ENCODE assay signal across 9 mouse cellular contexts in the genomic region with DNA sequence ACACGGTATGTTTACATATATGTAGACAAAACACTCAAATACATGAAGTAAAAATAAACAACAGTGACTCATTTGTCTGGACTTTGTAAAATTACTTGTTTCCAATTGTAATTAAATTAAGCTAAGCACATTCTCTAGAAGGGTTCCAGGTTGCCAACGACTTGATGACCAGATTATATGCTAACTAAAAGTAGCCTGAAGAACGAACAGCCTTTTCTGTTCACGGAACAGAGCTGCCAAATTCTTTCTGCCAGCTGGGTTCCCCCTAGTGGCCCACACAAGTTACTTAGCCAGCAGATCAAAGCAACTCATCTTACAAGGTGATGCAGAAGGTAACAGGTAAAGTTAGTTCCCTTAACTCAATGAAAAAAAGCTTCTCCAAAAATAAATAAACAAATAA. TPM values are rescaled to one million over a fixed set of nuclear protein-coding genes. Genes with fewer than 3 reads are reported as not detected.
DNase-seq lines count a peak whose midpoint lies in the region; ATAC-seq and TF ChIP-seq lines count a peak whose summit lies in the region.
"Had no signal": no experiment of that assay in that cellular context is flagged by ENCODE, and none has a peak within 500 bp of the region (broad histone marks: within the 10 kb centered on the region; RNA-seq: fewer than 3 reads in every experiment).

No protein-coding gene starts in this region.

- no peak for ATAC-seq in kidney, embryonic 15.5 days (replicated peaks; ENCODE audit: low FRiP score)
- no peak for ATAC-seq in Patski
- no peak for ATAC-seq in intestine, postnatal 0 days
- no peak for ATAC-seq in forebrain, embryonic 13.5 days

- H3K9ac ChIP-seq in kidney, embryonic 15.5 days = no peak overlapping the region
- no peak overlapping the region for H3K9ac ChIP-seq in intestine, postnatal 0 days (ENCODE audit: low read depth, low read length)
- H3K9ac ChIP-seq in forebrain, embryonic 13.5 days = no peak overlapping the region
- H3K9ac ChIP-seq: stomach, embryonic 15.5 days had no signal

- H3K27ac ChIP-seq in kidney, embryonic 15.5 days = no peak overlapping the region
- H3K27ac ChIP-seq in intestine, postnatal 0 days (ENCODE audit: low read depth, low read length) = no peak overlapping the region
- no peak overlapping the region for H3K27ac ChIP-seq in forebrain, embryonic 13.5 days
- H3K27ac ChIP-seq: stomach, embryonic 15.5 days had no signal

- in situ Hi-C loops in Patski (cut with MboI; ENCODE audit: low pct_unique_long_range_greater_than_20kb) = loop anchor here (5.0 to 10.0 kb wide), 3 partner anchors 82 to 481 kb away; no protein-coding TSS in a partner anchor

- CTCF ChIA-PET in Patski (lab: Charles Lee) = interaction anchor here (1.2 to 2.1 kb wide), 6 partner anchors 10 to 92 kb away, joined by 3 to 9 read pairs (median 6); no protein-coding TSS in a partner anchor

- POLR2A ChIA-PET in Patski (lab: Charles Lee) = interaction anchor here (1.5 kb wide), 1 partner anchor 17 kb away, joined by 4 read pairs; no protein-coding TSS in a partner anchor

- WGBS in kidney, embryonic 15.5 days = 26% methylated on average over 4 of the region's 4 CpGs
- WGBS in intestine, postnatal 0 days = 15% methylated on average over 4 of the region's 4 CpGs
- 33% methylated on average over 4 of the region's 4 CpGs for WGBS in forebrain, embryonic 13.5 days

- no peaks in the 10 kb centered on the region for H3K4me1 ChIP-seq in kidney, embryonic 15.5 days
- H3K4me1 ChIP-seq in intestine, postnatal 0 days (replicated peaks; ENCODE audit: control insufficient read depth, insufficient read depth, low read length) = no peaks in the 10 kb centered on the region
- no peaks in the 10 kb centered on the region for H3K4me1 ChIP-seq in forebrain, embryonic 13.5 days
- H3K4me1 ChIP-seq: stomach, embryonic 15.5 days had no signal

- peak; percentile 65 for TF ChIP-seq CTCF in Patski (IDR thresholded peaks at IDR 0.05)
- peak; percentile 77 for TF ChIP-seq CTCF in intestine, postnatal 0 days (IDR thresholded peaks at IDR 0.05; ENCODE audit: low read depth)

- H3K4me2 ChIP-seq in kidney, embryonic 15.5 days = no peak overlapping the region
- H3K4me2 ChIP-seq in intestine, postnatal 0 days (replicated peaks; ENCODE audit: low read depth) = no peak overlapping the region
- H3K4me2 ChIP-seq in forebrain, embryonic 13.5 days = no peak overlapping the region
- H3K4me2 ChIP-seq: stomach, embryonic 15.5 days had no signal

- no peaks in the 10 kb centered on the region for H3K27me3 ChIP-seq in kidney, embryonic 15.5 days
- no peaks in the 10 kb centered on the region for H3K27me3 ChIP-seq in Patski
- H3K27me3 ChIP-seq in intestine, postnatal 0 days (replicated peaks; ENCODE audit: control insufficient read depth, insufficient read depth, low read length) = no peaks in the 10 kb centered on the region
- no peaks in the 10 kb centered on the region for H3K27me3 ChIP-seq in forebrain, embryonic 13.5 days
- H3K27me3 ChIP-seq: stomach, embryonic 15.5 days had no signal

- no peaks in the 10 kb centered on the region for H3K9me3 ChIP-seq in kidney, embryonic 15.5 days (replicated peaks)
- H3K9me3 ChIP-seq in intestine, postnatal 0 days (ENCODE audit: control insufficient read depth) = no peaks in the 10 kb centered on the region
- H3K9me3 ChIP-seq in forebrain, embryonic 13.5 days (replicated peaks) = no peaks in the 10 kb centered on the region
- H3K9me3 ChIP-seq: stomach, embryonic 15.5 days had no signal

- peak; percentile 36 for DNase-seq in adrenal gland, postnatal 10 days
- no peak for DNase-seq in adrenal gland, adult 2 months
- peak; percentile 49 for DNase-seq in kidney, postnatal 10 days
- no peak for DNase-seq in Patski (ENCODE audit: low read depth, low spot score)
- DNase-seq in right cerebral cortex, postnatal 14 days = peak; percentile 14

- H3K4me3 ChIP-seq in kidney, embryonic 15.5 days (replicated peaks) = no peak overlapping the region
- H3K4me3 ChIP-seq in intestine, postnatal 0 days (ENCODE audit: low read depth, low read length) = no peak overlapping the region
- H3K4me3 ChIP-seq in forebrain, embryonic 13.5 days = no peak overlapping the region
- H3K4me3 ChIP-seq: stomach, embryonic 15.5 days had no signal

- no peaks in the 10 kb centered on the region for H3K36me3 ChIP-seq in kidney, embryonic 15.5 days
- no peaks in the 10 kb centered on the region for H3K36me3 ChIP-seq in intestine, postnatal 0 days (ENCODE audit: control insufficient read depth, insufficient read depth)
- H3K36me3 ChIP-seq in forebrain, embryonic 13.5 days (ENCODE audit: poor library complexity, severe bottlenecking) = no peaks in the 10 kb centered on the region
- H3K36me3 ChIP-seq: stomach, embryonic 15.5 days had no signal

RNA-seq across cellular contexts. Expression of gene Fcamr, which starts 16.6 kb away (rescaled TPM):
- under 1 TPM; 0.15 to 0.24 TPM for total RNA-seq in adrenal gland, postnatal 10 days (2021)
- total RNA-seq in adrenal gland, adult 2 months (2021) = under 1 TPM in 1 of 2 experiments, not detected in 1; 0.17 TPM
- not detected in 2 replicates for polyA plus RNA-seq in adrenal gland, adult 2 months (2012; rRNA removed)
- not detected in 2 replicates for polyA plus RNA-seq in kidney, embryonic 15.5 days (2015; fragmentation: Nextera tagmentation; extraction: Ambion mirVana)
- 0.31 TPM for polyA plus RNA-seq in Patski (2021)
- 0.17 TPM in 1 of 2 replicates, not detected in the other for polyA plus RNA-seq in intestine, postnatal 0 days (2015; fragmentation: Nextera tagmentation; extraction: Ambion mirVana)
- polyA plus RNA-seq in forebrain, embryonic 13.5 days (2015; fragmentation: Nextera tagmentation; extraction: Ambion mirVana) = not detected in 2 replicates

RNA-seq across cellular contexts. Expression of gene Pigr, which starts 42.4 kb away (rescaled TPM):
- 1 to 10 TPM; 1.1 to 1.3 TPM for total RNA-seq in adrenal gland, postnatal 10 days (2021)
- 1 to 10 TPM in 1 of 2 experiments, under 1 TPM in 1; 0.14 to 3.2 TPM for total RNA-seq in adrenal gland, adult 2 months (2021)
- 0.07 TPM in 2 replicates for polyA plus RNA-seq in adrenal gland, adult 2 months (2012; rRNA removed)
- polyA plus RNA-seq in kidney, embryonic 15.5 days (2015; fragmentation: Nextera tagmentation; extraction: Ambion mirVana) = 0.05 TPM in 1 of 2 replicates, not detected in the other
- not detected for polyA plus RNA-seq in Patski (2021)
- polyA plus RNA-seq in intestine, postnatal 0 days (2015; fragmentation: Nextera tagmentation; extraction: Ambion mirVana) = 14.0 and 15.1 TPM in 2 replicates
- not detected in 2 replicates for polyA plus RNA-seq in forebrain, embryonic 13.5 days (2015; fragmentation: Nextera tagmentation; extraction: Ambion mirVana)

RNA-seq across cellular contexts. Expression of gene AA986860, which starts 52.3 kb away (rescaled TPM):
- 1 to 10 TPM; 2.1 to 2.3 TPM for total RNA-seq in adrenal gland, postnatal 10 days (2021)
- 1 to 10 TPM; 3.1 to 6.8 TPM for total RNA-seq in adrenal gland, adult 2 months (2021)
- polyA plus RNA-seq in adrenal gland, adult 2 months (2012; rRNA removed) = 1.8 and 3.7 TPM in 2 replicates
- 10.7 and 11.6 TPM in 2 replicates for polyA plus RNA-seq in kidney, embryonic 15.5 days (2015; fragmentation: Nextera tagmentation; extraction: Ambion mirVana)
- polyA plus RNA-seq in Patski (2021) = 11.1 TPM
- 42.3 and 46.7 TPM in 2 replicates for polyA plus RNA-seq in intestine, postnatal 0 days (2015; fragmentation: Nextera tagmentation; extraction: Ambion mirVana)
- 0.32 and 0.38 TPM in 2 replicates for polyA plus RNA-seq in forebrain, embryonic 13.5 days (2015; fragmentation: Nextera tagmentation; extraction: Ambion mirVana)

RNA-seq across cellular contexts. Expression of gene Pfkfb2, which starts 55.0 kb away (rescaled TPM):
- total RNA-seq in adrenal gland, postnatal 10 days (2021) = 10 to 100 TPM; 16.1 to 22.1 TPM
- total RNA-seq in adrenal gland, adult 2 months (2021) = 10 to 100 TPM; 26.1 to 35.5 TPM
- 5.8 and 5.9 TPM in 2 replicates for polyA plus RNA-seq in adrenal gland, adult 2 months (2012; rRNA removed)
- 8.0 and 8.2 TPM in 2 replicates for polyA plus RNA-seq in kidney, embryonic 15.5 days (2015; fragmentation: Nextera tagmentation; extraction: Ambion mirVana)
- 26.0 TPM for polyA plus RNA-seq in Patski (2021)
- 6.1 and 7.0 TPM in 2 replicates for polyA plus RNA-seq in intestine, postnatal 0 days (2015; fragmentation: Nextera tagmentation; extraction: Ambion mirVana)
- 15.5 and 17.1 TPM in 2 replicates for polyA plus RNA-seq in forebrain, embryonic 13.5 days (2015; fragmentation: Nextera tagmentation; extraction: Ambion mirVana)

Comparison
In these comparisons a context has a peak if more than half of its experiments do, and no peak if none do; other contexts are left out.
1. DNase-seq: peak in adrenal gland, postnatal 10 days (single experiment), kidney, postnatal 10 days (single experiment) and right cerebral cortex, postnatal 14 days (single experiment); none in adrenal gland, adult 2 months (single experiment) and Patski (single experiment).
2. RNA of gene Pigr, which starts 42.4 kb away (polyA plus RNA-seq): 14.0 to 15.1 TPM in intestine, postnatal 0 days; 0.07 TPM in adrenal gland, adult 2 months, 0.05 TPM in kidney, embryonic 15.5 days, not detected in forebrain, embryonic 13.5 days and not detected in Patski (single experiment); every median in the first group is over 10 times any median in the second.